In the genomic region with DNA sequence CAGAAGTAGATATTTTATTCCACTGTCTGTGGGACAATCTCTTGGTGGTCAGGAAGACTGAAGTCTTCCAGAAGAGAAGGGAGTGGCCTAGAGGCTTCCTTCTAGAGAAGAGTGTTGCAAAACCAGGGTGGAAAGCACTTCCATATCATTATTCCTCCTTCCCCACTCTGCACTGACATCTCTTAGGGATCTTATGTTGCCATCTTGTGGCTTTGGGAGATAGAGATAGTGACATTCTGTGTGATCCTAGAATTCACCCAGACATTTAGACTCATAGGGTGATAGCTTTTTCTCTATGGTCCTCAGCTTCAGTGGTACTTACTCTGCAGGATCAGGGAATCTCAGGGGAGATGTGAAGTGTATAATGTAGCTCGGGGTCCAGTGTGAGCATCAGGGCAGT, we compare ENCODE assay signal across 16 mouse cellular contexts. TPM values are rescaled to one million over a fixed set of nuclear protein-coding genes. Genes with fewer than 3 reads are reported as not detected.
"Had no signal": no experiment of that assay in that cellular context is flagged by ENCODE, and none has a peak within 500 bp of the region (broad histone marks: within the 10 kb centered on the region; RNA-seq: fewer than 3 reads in every experiment).

No protein-coding gene starts in this region.

- DNase-seq: kidney, postnatal 36 days; liver; liver, embryonic 13.5 days; liver, postnatal 0 days; lung, postnatal 14 days; right cerebral cortex, postnatal 14 days; thymus, postnatal 36 days had no signal

- H3K4me2 ChIP-seq: limb, embryonic 12.5 days; liver, embryonic 13.5 days; lung, embryonic 15.5 days; midbrain, embryonic 12.5 days had no signal

- H3K4me1 ChIP-seq: limb, embryonic 12.5 days; liver, embryonic 13.5 days; midbrain, embryonic 12.5 days had no signal

- H3K27ac ChIP-seq: limb, embryonic 12.5 days; liver, embryonic 13.5 days; lung, embryonic 15.5 days; macrophage; midbrain, embryonic 12.5 days had no signal

- H3K27me3 ChIP-seq: limb, embryonic 12.5 days; liver, embryonic 13.5 days; lung, embryonic 15.5 days; megakaryocyte, embryonic 14.5 days; midbrain, embryonic 12.5 days had no signal

- H3K36me3 ChIP-seq: limb, embryonic 12.5 days; liver, embryonic 13.5 days; lung, embryonic 15.5 days; midbrain, embryonic 12.5 days had no signal

- H3K9me3 ChIP-seq: limb, embryonic 12.5 days; liver, embryonic 13.5 days; lung, embryonic 15.5 days; megakaryocyte, embryonic 14.5 days; midbrain, embryonic 12.5 days had no signal

- H3K4me3 ChIP-seq: limb, embryonic 12.5 days; liver, embryonic 13.5 days; lung, embryonic 15.5 days; megakaryocyte, embryonic 14.5 days; midbrain, embryonic 12.5 days had no signal

- ATAC-seq: liver, postnatal 0 days; midbrain, embryonic 16.5 days had no signal

- H3K9ac ChIP-seq: limb, embryonic 12.5 days; liver, embryonic 13.5 days; liver, postnatal 0 days; lung, embryonic 15.5 days; midbrain, embryonic 12.5 days had no signal

RNA-seq across cellular contexts. Expression of gene Arhgap44, which starts 40.3 kb away (rescaled TPM):
- polyA plus RNA-seq: macrophage had no signal

RNA-seq across cellular contexts. Expression of gene 1700086D15Rik, which starts 43.3 kb away (rescaled TPM):
- polyA plus RNA-seq: kidney, embryonic 16.5 days; limb, embryonic 12.5 days; liver, embryonic 13.5 days; liver, postnatal 0 days; macrophage; midbrain, embryonic 16.5 days; small intestine, adult 2 months; stomach, embryonic 16.5 days had no signal
